Mouse (Mus musculus): Measurements from ENCODE around the gene Rnaseh2c. TPM values are rescaled to one million over a fixed set of nuclear protein-coding genes. Genes with fewer than 3 reads are reported as not detected.

Rnaseh2c gene
- polyA plus RNA-seq, 1 experiment from 2014 or later = 198 TPM

- peaks cover 8% of the 10 kb centered on the region; the same call in 1 of the 2 replicates for H3K4me1 ChIP-seq (replicated peaks; ENCODE audit: control insufficient read depth, insufficient read depth, low read length)
- H3K4me2 ChIP-seq (ENCODE audit: low read depth, low read length, severe bottlenecking) = no peak overlapping the region
- H3K36me3 ChIP-seq (ENCODE audit: control insufficient read depth, insufficient read depth, low read length) = no peaks in the 10 kb centered on the region
- H3K27ac ChIP-seq (ENCODE audit: low read depth, low read length) = no peak overlapping the region
- H3K9me3 ChIP-seq (ENCODE audit: control insufficient read depth, low read length) = no peaks in the 10 kb centered on the region
- peaks cover 4% of the 10 kb centered on the region; the same call in 1 of the 2 replicates for H3K27me3 ChIP-seq (ENCODE audit: control insufficient read depth, insufficient read depth, low read length)
- peak; percentile 54 for DNase-seq (ENCODE audit: low spot score)
- no peak overlapping the region for H3K9ac ChIP-seq (ENCODE audit: low read length)
- H3K4me3 ChIP-seq (ENCODE audit: low read depth, low read length) = no peak overlapping the region
- 90% methylated on average over 32 of the region's 32 CpGs for WGBS
- ATAC-seq (replicated peaks; ENCODE audit: low FRiP score) = no peak
Measured at GRCm38 (mm10) chr19:5570353-5571246, 31.1 kb upstream of the Rnaseh2c start.

- H3K4me1 ChIP-seq (replicated peaks; ENCODE audit: control insufficient read depth, insufficient read depth, low read length) = peaks cover 8% of the 10 kb centered on the region; the same call in 1 of the 2 replicates
- 82% methylated on average over 5 of the region's 5 CpGs for WGBS
- no peak for ATAC-seq (replicated peaks; ENCODE audit: low FRiP score)
Measured at GRCm38 (mm10) chr19:5571831-5572230, 29.8 kb upstream of the Rnaseh2c start.

GRCm38 (mm10) chr19:5572331-5573125, 29.1 kb upstream of the Rnaseh2c start:
- 86% methylated on average over 19 of the region's 19 CpGs for WGBS
- no peak for ATAC-seq (replicated peaks; ENCODE audit: low FRiP score)
- no peaks in the 10 kb centered on the region for H3K36me3 ChIP-seq (ENCODE audit: control insufficient read depth, insufficient read depth, low read length)
- no peak overlapping the region for H3K9ac ChIP-seq (ENCODE audit: low read length)
- DNase-seq (ENCODE audit: low spot score) = no peak
- no peak overlapping the region for H3K27ac ChIP-seq (ENCODE audit: low read depth, low read length)
- no peaks in the 10 kb centered on the region for H3K9me3 ChIP-seq (ENCODE audit: control insufficient read depth, low read length)
- peaks cover 8% of the 10 kb centered on the region; the same call in 1 of the 2 replicates for H3K4me1 ChIP-seq (replicated peaks; ENCODE audit: control insufficient read depth, insufficient read depth, low read length)
- no peaks in the 10 kb centered on the region for H3K27me3 ChIP-seq (ENCODE audit: control insufficient read depth, insufficient read depth, low read length)
- H3K4me2 ChIP-seq (ENCODE audit: low read depth, low read length, severe bottlenecking) = no peak overlapping the region
- H3K4me3 ChIP-seq (ENCODE audit: low read depth, low read length) = no peak overlapping the region

More at GRCm38 (mm10) chr19:5571831-5572230, 29.8 kb upstream of the Rnaseh2c start:
- Histone ChIP-seq H3K4me3 (ENCODE audit: low read depth, low read length) (no peak overlapping the region), H3K36me3 (ENCODE audit: control insufficient read depth, insufficient read depth, low read length) (no peaks in the 10 kb centered on the region), H3K27me3 (ENCODE audit: control insufficient read depth, insufficient read depth, low read length) (peaks cover under 1% of the 10 kb centered on the region; the same call in 1 of the 2 replicates), H3K9me3 (ENCODE audit: control insufficient read depth, low read length) (no peaks in the 10 kb centered on the region), H3K27ac (ENCODE audit: low read depth, low read length) (no peak overlapping the region), H3K4me2 (ENCODE audit: low read depth, low read length, severe bottlenecking) (no peak overlapping the region), H3K9ac (ENCODE audit: low read length) (no peak overlapping the region)
- no peak for DNase-seq (ENCODE audit: low spot score)

GRCm38 (mm10) chr19:5575336-5575735, 26.3 kb upstream of the Rnaseh2c start:
- 100% methylated on average over 1 of the region's 1 CpGs for WGBS
- H3K36me3 ChIP-seq (ENCODE audit: control insufficient read depth, insufficient read depth, low read length) = no peaks in the 10 kb centered on the region
- H3K9ac ChIP-seq (ENCODE audit: low read length) = no peak overlapping the region
- H3K4me3 ChIP-seq (ENCODE audit: low read depth, low read length) = no peak overlapping the region
- ATAC-seq (replicated peaks; ENCODE audit: low FRiP score) (no peak), DNase-seq (ENCODE audit: low spot score) (no peak)
- H3K27me3 ChIP-seq (ENCODE audit: control insufficient read depth, insufficient read depth, low read length) = no peaks in the 10 kb centered on the region
- H3K4me1 ChIP-seq (replicated peaks; ENCODE audit: control insufficient read depth, insufficient read depth, low read length) = no peaks in the 10 kb centered on the region
- no peak overlapping the region for H3K27ac ChIP-seq (ENCODE audit: low read depth, low read length)
- H3K9me3 ChIP-seq (ENCODE audit: control insufficient read depth, low read length) = no peaks in the 10 kb centered on the region
- H3K4me2 ChIP-seq (ENCODE audit: low read depth, low read length, severe bottlenecking) = no peak overlapping the region

GRCm38 (mm10) chr19:5579971-5580370, 21.7 kb upstream of the Rnaseh2c start:
- ATAC-seq (replicated peaks; ENCODE audit: low FRiP score) = no peak
- no peak overlapping the region for H3K9ac ChIP-seq (ENCODE audit: low read length)
- WGBS = 66% methylated on average over 4 of the region's 4 CpGs
- H3K27ac ChIP-seq (ENCODE audit: low read depth, low read length) = no peak overlapping the region
- no peak overlapping the region for H3K4me3 ChIP-seq (ENCODE audit: low read depth, low read length)
- H3K9me3 ChIP-seq (ENCODE audit: control insufficient read depth, low read length) = no peaks in the 10 kb centered on the region
- no peaks in the 10 kb centered on the region for H3K27me3 ChIP-seq (ENCODE audit: control insufficient read depth, insufficient read depth, low read length)
- H3K4me1 ChIP-seq (replicated peaks; ENCODE audit: control insufficient read depth, insufficient read depth, low read length) = no peaks in the 10 kb centered on the region
- H3K4me2 ChIP-seq (ENCODE audit: low read depth, low read length, severe bottlenecking) = no peak overlapping the region
- no peaks in the 10 kb centered on the region for H3K36me3 ChIP-seq (ENCODE audit: control insufficient read depth, insufficient read depth, low read length)
- DNase-seq (ENCODE audit: low spot score) = no peak

- H3K4me3 ChIP-seq (ENCODE audit: low read depth, low read length) = no peak overlapping the region
- no peaks in the 10 kb centered on the region for H3K36me3 ChIP-seq (ENCODE audit: control insufficient read depth, insufficient read depth, low read length)
- no peaks in the 10 kb centered on the region for H3K9me3 ChIP-seq (ENCODE audit: control insufficient read depth, low read length)
- 86% methylated on average over 6 of the region's 6 CpGs for WGBS
- H3K9ac ChIP-seq (ENCODE audit: low read length) = no peak overlapping the region
- no peaks in the 10 kb centered on the region for H3K4me1 ChIP-seq (replicated peaks; ENCODE audit: control insufficient read depth, insufficient read depth, low read length)
- no peak for ATAC-seq (replicated peaks; ENCODE audit: low FRiP score)
- DNase-seq (ENCODE audit: low spot score) = no peak
- H3K4me2 ChIP-seq (ENCODE audit: low read depth, low read length, severe bottlenecking) = no peak overlapping the region
- no peaks in the 10 kb centered on the region for H3K27me3 ChIP-seq (ENCODE audit: control insufficient read depth, insufficient read depth, low read length)
- H3K27ac ChIP-seq (ENCODE audit: low read depth, low read length) = no peak overlapping the region
Measured at GRCm38 (mm10) chr19:5580776-5581175, 20.9 kb upstream of the Rnaseh2c start.

- Histone ChIP-seq H3K27me3 (ENCODE audit: control insufficient read depth, insufficient read depth, low read length) (no peaks in the 10 kb centered on the region), H3K4me3 (ENCODE audit: low read depth, low read length) (no peak overlapping the region), H3K9me3 (ENCODE audit: control insufficient read depth, low read length) (no peaks in the 10 kb centered on the region), H3K4me1 (replicated peaks; ENCODE audit: control insufficient read depth, insufficient read depth, low read length) (no peaks in the 10 kb centered on the region), H3K4me2 (ENCODE audit: low read depth, low read length, severe bottlenecking) (no peak overlapping the region), H3K36me3 (ENCODE audit: control insufficient read depth, insufficient read depth, low read length) (no peaks in the 10 kb centered on the region), H3K9ac (ENCODE audit: low read length) (no peak overlapping the region), H3K27ac (ENCODE audit: low read depth, low read length) (no peak overlapping the region)
- 83% methylated on average over 2 of the region's 2 CpGs for WGBS
- ATAC-seq (replicated peaks; ENCODE audit: low FRiP score) (no peak), DNase-seq (ENCODE audit: low spot score) (no peak)
Measured at GRCm38 (mm10) chr19:5581995-5582394, 19.7 kb upstream of the Rnaseh2c start.

- WGBS = 76% methylated on average over 9 of the region's 9 CpGs
Measured at GRCm38 (mm10) chr19:5589159-5589558, 12.5 kb upstream of the Rnaseh2c start.

More at GRCm38 (mm10) chr19:5589159-5589558, 12.5 kb upstream of the Rnaseh2c start:
- ATAC-seq (replicated peaks; ENCODE audit: low FRiP score) (no peak), DNase-seq (ENCODE audit: low spot score) (no peak)
- Histone ChIP-seq H3K27me3 (ENCODE audit: control insufficient read depth, insufficient read depth, low read length) (no peaks in the 10 kb centered on the region), H3K27ac (ENCODE audit: low read depth, low read length) (no peak overlapping the region), H3K4me3 (ENCODE audit: low read depth, low read length) (no peak overlapping the region), H3K4me2 (ENCODE audit: low read depth, low read length, severe bottlenecking) (no peak overlapping the region), H3K9ac (ENCODE audit: low read length) (no peak overlapping the region), H3K36me3 (ENCODE audit: control insufficient read depth, insufficient read depth, low read length) (no peaks in the 10 kb centered on the region), H3K9me3 (ENCODE audit: control insufficient read depth, low read length) (no peaks in the 10 kb centered on the region), H3K4me1 (replicated peaks; ENCODE audit: control insufficient read depth, insufficient read depth, low read length) (no peaks in the 10 kb centered on the region)

Data from forebrain, embryonic 11.5 days (tissue).